Mouse (Mus musculus) embryonic facial prominence, embryonic 15.5 days (tissue): ENCODE measurements around the gene Slc43a2. TPM values are rescaled to one million over a fixed set of nuclear protein-coding genes. Genes with fewer than 3 reads are reported as not detected.

Source experiments
- ATAC-seq: fragments of 200-750 bp; cut with Nextera tagmentation; 2 replicates; pipeline ENCODE4 v1.8.0; 2017; ENCODE audit warnings: low read depth, moderate TSS enrichment; ENCODE audit not compliant: insufficient number of reproducible peaks, low FRiP score, low TSS enrichment
- H3K27ac ChIP-seq: fragments of 300-500 bp; sonication (generic); replicated peaks from 2 replicates; pipeline ENCODE4 v1.5.1; 2015; ENCODE audit warnings: mild to moderate bottlenecking, inconsistent platforms
- H3K27me3 ChIP-seq: fragments of 300-500 bp; sonication (generic); 2 replicates; pipeline ENCODE4 v1.6.1; 2015; ENCODE audit warnings: inconsistent platforms
- H3K36me3 ChIP-seq: fragments of 300-500 bp; sonication (generic); 2 replicates; pipeline ENCODE4 v1.6.1; 2015; ENCODE audit warnings: mild to moderate bottlenecking, inconsistent platforms
- H3K4me1 ChIP-seq: fragments of 300-500 bp; sonication (generic); 2 replicates; pipeline ENCODE4 v1.6.1; 2015; ENCODE audit warnings: inconsistent platforms
- H3K4me2 ChIP-seq: fragments of 300-500 bp; sonication (generic); replicated peaks from 2 replicates; pipeline ENCODE4 v1.6.1; 2015; ENCODE audit warnings: mild to moderate bottlenecking, inconsistent platforms
- H3K4me3 ChIP-seq: fragments of 300-500 bp; sonication (generic); replicated peaks from 2 replicates; pipeline ENCODE4 v1.5.1; 2015; ENCODE audit warnings: mild to moderate bottlenecking, inconsistent platforms
- H3K9ac ChIP-seq: fragments of 300-500 bp; sonication (generic); 2 replicates; pipeline ENCODE4 v1.6.1; 2015; ENCODE audit warnings: inconsistent platforms
- H3K9me3 ChIP-seq: fragments of 300-500 bp; sonication (generic); replicated peaks from 2 replicates; pipeline ENCODE4 v1.6.1; 2016; ENCODE audit warnings: inconsistent platforms
- WGBS: fragments of 180-500 bp; shearing (Covaris S2); methylation state at CpG from one replicate; pipeline ENCODE4 v1.1.7; 2015; 5-methylcytosine and 5-hydroxymethylcytosine counted together
- polyA plus RNA-seq: library from polyadenylated mRNA; unstranded; fragments of >200 nt; fragmentation: Nextera tagmentation; extraction: Ambion mirVana; gene quantifications from 2 replicates; pipeline ENCODE4 v1.2.1, GENCODE M21; 2015

Gene Slc43a2
- polyA plus RNA-seq, 1 experiment from 2014 or later, result 5.7 TPM

- no peaks in the 10 kb centered on the region for H3K36me3 ChIP-seq
- no peaks in the 10 kb centered on the region for H3K4me1 ChIP-seq
- no peak overlapping the region for H3K4me2 ChIP-seq
- no peak overlapping the region for H3K4me3 ChIP-seq
- no peaks in the 10 kb centered on the region for H3K9me3 ChIP-seq
- no peak overlapping the region for H3K9ac ChIP-seq
- no peak for ATAC-seq
- H3K27ac ChIP-seq, result no peak overlapping the region
- 79% methylated on average over 5 of the region's 5 CpGs for WGBS
- H3K27me3 ChIP-seq, result no peaks in the 10 kb centered on the region
Observed at GRCm38 (mm10) chr11:75578609-75579008, 47.1 kb downstream of the Slc43a2 start.

- no peak overlapping the region for H3K9ac ChIP-seq
- ATAC-seq, result no peak
- H3K9me3 ChIP-seq, result no peaks in the 10 kb centered on the region
- H3K4me2 ChIP-seq, result no peak overlapping the region
- H3K4me1 ChIP-seq, result no peaks in the 10 kb centered on the region
- H3K27ac ChIP-seq, result no peak overlapping the region
- no peak overlapping the region for H3K4me3 ChIP-seq
- H3K27me3 ChIP-seq, result no peaks in the 10 kb centered on the region
- 91% methylated on average over 7 of the region's 7 CpGs for WGBS
- H3K36me3 ChIP-seq, result no peaks in the 10 kb centered on the region
Observed at GRCm38 (mm10) chr11:75581495-75582149, 50.1 kb downstream of the Slc43a2 start.

GRCm38 (mm10) chr11:75583521-75583920, 52.0 kb downstream of the Slc43a2 start:
- Histone ChIP-seq H3K4me1 (peaks cover 10% of the 10 kb centered on the region), H3K4me3 (no peak overlapping the region), H3K27me3 (no peaks in the 10 kb centered on the region), H3K9me3 (no peaks in the 10 kb centered on the region), H3K27ac (no peak overlapping the region), H3K9ac (no peak overlapping the region), H3K36me3 (no peaks in the 10 kb centered on the region), H3K4me2 (no peak overlapping the region)
- 66% methylated on average over 2 of the region's 2 CpGs for WGBS
- ATAC-seq, result no peak

- no peak overlapping the region for H3K4me3 ChIP-seq
- peaks cover 24% of the 10 kb centered on the region for H3K4me1 ChIP-seq
- ATAC-seq, result no peak
- no peak overlapping the region for H3K9ac ChIP-seq
- H3K4me2 ChIP-seq, result no peak overlapping the region
- no peaks in the 10 kb centered on the region for H3K36me3 ChIP-seq
- no peaks in the 10 kb centered on the region for H3K9me3 ChIP-seq
- 70% methylated on average over 4 of the region's 4 CpGs for WGBS
- no peak overlapping the region for H3K27ac ChIP-seq
- H3K27me3 ChIP-seq, result no peaks in the 10 kb centered on the region
Observed at GRCm38 (mm10) chr11:75585061-75585460, 53.6 kb downstream of the Slc43a2 start.

GRCm38 (mm10) chr11:75585978-75586377, 54.5 kb downstream of the Slc43a2 start:
- no peak for ATAC-seq
- Histone ChIP-seq H3K4me3 (no peak overlapping the region), H3K9ac (no peak overlapping the region), H3K4me2 (no peak overlapping the region), H3K4me1 (peaks cover 31% of the 10 kb centered on the region), H3K36me3 (no peaks in the 10 kb centered on the region), H3K27ac (no peak overlapping the region), H3K27me3 (no peaks in the 10 kb centered on the region), H3K9me3 (no peaks in the 10 kb centered on the region)
- WGBS, result 72% methylated on average over 5 of the region's 5 CpGs

GRCm38 (mm10) chr11:75586963-75587362, 55.5 kb downstream of the Slc43a2 start:
- 82% methylated on average over 5 of the region's 5 CpGs for WGBS
- Histone ChIP-seq H3K4me3 (no peak overlapping the region), H3K36me3 (no peaks in the 10 kb centered on the region), H3K4me2 (no peak overlapping the region), H3K4me1 (peaks cover 31% of the 10 kb centered on the region), H3K27ac (no peak overlapping the region), H3K9me3 (no peaks in the 10 kb centered on the region), H3K9ac (no peak overlapping the region), H3K27me3 (no peaks in the 10 kb centered on the region)
- no peak for ATAC-seq

- Histone ChIP-seq H3K36me3 (peaks cover 2% of the 10 kb centered on the region), H3K27ac (peak within 1 kb of the TSS; percentile 83), H3K27me3 (no peaks in the 10 kb centered on the region), H3K9me3 (no peaks in the 10 kb centered on the region), H3K9ac (peak within 1 kb of the TSS; percentile 85), H3K4me3 (peak within 1 kb of the TSS; percentile 83), H3K4me2 (peak within 1 kb of the TSS; percentile 89), H3K4me1 (peaks cover 31% of the 10 kb centered on the region)
- WGBS, result 5% methylated on average over 49 of the region's 49 CpGs
- ATAC-seq, result peak; percentile 95
Observed at GRCm38 (mm10) chr11:75587493-75588284, 56.2 kb downstream of the Slc43a2 start, which contains the start of gene Pitpna. Pitpna (plus strand) TSS chr11:75588097.

- Histone ChIP-seq H3K9me3 (no peaks in the 10 kb centered on the region), H3K4me2 (peak overlapping the region; percentile 89), H3K9ac (peak overlapping the region; percentile 85), H3K27me3 (no peaks in the 10 kb centered on the region), H3K4me3 (peak overlapping the region; percentile 83), H3K27ac (peak overlapping the region; percentile 83), H3K36me3 (peaks cover 9% of the 10 kb centered on the region), H3K4me1 (peaks cover 31% of the 10 kb centered on the region)
- ATAC-seq, result peak; percentile 79
- WGBS, result under 1% methylated on average over 37 of the region's 37 CpGs
Observed at GRCm38 (mm10) chr11:75588285-75588941, 56.9 kb downstream of the Slc43a2 start.

GRCm38 (mm10) chr11:75592612-75593011, 61.1 kb downstream of the Slc43a2 start:
- Histone ChIP-seq H3K4me3 (no peak overlapping the region), H3K4me1 (peaks cover 32% of the 10 kb centered on the region), H3K9ac (no peak overlapping the region), H3K27ac (no peak overlapping the region), H3K9me3 (no peaks in the 10 kb centered on the region), H3K27me3 (no peaks in the 10 kb centered on the region), H3K4me2 (no peak overlapping the region), H3K36me3 (peaks cover 36% of the 10 kb centered on the region)
- ATAC-seq, result no peak
- WGBS, result 89% methylated on average over 5 of the region's 5 CpGs

GRCm38 (mm10) chr11:75594431-75594830, 62.9 kb downstream of the Slc43a2 start:
- no peak overlapping the region for H3K27ac ChIP-seq
- peaks cover 19% of the 10 kb centered on the region for H3K4me1 ChIP-seq
- no peak for ATAC-seq
- 79% methylated on average over 9 of the region's 9 CpGs for WGBS
- no peaks in the 10 kb centered on the region for H3K9me3 ChIP-seq
- no peak overlapping the region for H3K9ac ChIP-seq
- no peak overlapping the region for H3K4me3 ChIP-seq
- H3K36me3 ChIP-seq, result peaks cover 52% of the 10 kb centered on the region
- no peak overlapping the region for H3K4me2 ChIP-seq
- H3K27me3 ChIP-seq, result no peaks in the 10 kb centered on the region

GRCm38 (mm10) chr11:75595404-75595803, 63.9 kb downstream of the Slc43a2 start:
- peaks cover 58% of the 10 kb centered on the region for H3K36me3 ChIP-seq
- H3K4me1 ChIP-seq, result peaks cover 11% of the 10 kb centered on the region; the same call in 1 of the 2 replicates
- 64% methylated on average over 2 of the region's 2 CpGs for WGBS
- H3K27ac ChIP-seq, result no peak overlapping the region
- no peak overlapping the region for H3K4me2 ChIP-seq
- H3K9me3 ChIP-seq, result no peaks in the 10 kb centered on the region
- ATAC-seq, result no peak
- no peak overlapping the region for H3K9ac ChIP-seq
- no peak overlapping the region for H3K4me3 ChIP-seq
- H3K27me3 ChIP-seq, result no peaks in the 10 kb centered on the region
